Mouse (Mus musculus) limb, embryonic 12.5 days (tissue): Measurements from ENCODE around the gene Cntn2. TPM values are rescaled to one million over a fixed set of nuclear protein-coding genes. Genes with fewer than 3 reads are reported as not detected.

Experiments
- ATAC-seq: fragments of 200-750 bp; cut with Nextera tagmentation; 2 replicates; pipeline ENCODE4 v1.8.0; 2017; ENCODE audit warnings: low read depth, moderate TSS enrichment; ENCODE audit not compliant: insufficient number of reproducible peaks, insufficient read depth, low FRiP score, low TSS enrichment
- H3K27ac ChIP-seq: fragments of 300-500 bp; sonication (generic); 2 replicates; pipeline ENCODE4 v1.5.1; 2016; ENCODE audit warnings: mild to moderate bottlenecking, moderate library complexity
- H3K27me3 ChIP-seq: fragments of 300-500 bp; sonication (generic); 2 replicates; pipeline ENCODE4 v1.6.1; 2016; ENCODE audit warnings: mild to moderate bottlenecking, moderate library complexity
- H3K36me3 ChIP-seq: fragments of 300-500 bp; sonication (generic); 2 replicates; pipeline ENCODE4 v1.6.1; 2016; ENCODE audit warnings: mild to moderate bottlenecking, moderate library complexity
- H3K4me1 ChIP-seq: fragments of 300-500 bp; sonication (generic); replicated peaks from 2 replicates; pipeline ENCODE4 v1.6.1; 2016
- H3K4me2 ChIP-seq: fragments of 300-500 bp; sonication (generic); 2 replicates; pipeline ENCODE4 v1.6.1; 2016; ENCODE audit warnings: mild to moderate bottlenecking, moderate library complexity
- H3K4me3 ChIP-seq: fragments of 300-500 bp; sonication (generic); replicated peaks from 2 replicates; pipeline ENCODE4 v1.5.1; 2016; ENCODE audit warnings: mild to moderate bottlenecking
- H3K9ac ChIP-seq: fragments of 300-500 bp; sonication (generic); replicated peaks from 2 replicates; pipeline ENCODE4 v1.6.1; 2016; ENCODE audit warnings: mild to moderate bottlenecking, moderate library complexity
- H3K9me3 ChIP-seq: fragments of 300-500 bp; sonication (generic); 2 replicates; pipeline ENCODE4 v1.6.1; 2016; ENCODE audit warnings: mild to moderate bottlenecking, moderate library complexity
- WGBS: fragments of 180-500 bp; shearing (Covaris S2); methylation state at CpG from one replicate; pipeline ENCODE4 v1.1.7; 2016; 5-methylcytosine and 5-hydroxymethylcytosine counted together
- polyA plus RNA-seq: library from polyadenylated mRNA; unstranded; fragments of >200 nt; fragmentation: Nextera tagmentation; extraction: Ambion mirVana; gene quantifications from 2 replicates; pipeline ENCODE4 v1.2.1, GENCODE M21; 2016

Gene Cntn2
- polyA plus RNA-seq, 1 experiment from 2014 or later = 2.1 TPM

GRCm38 (mm10) chr1:132543789-132544188 lies 733 bp upstream of the Cntn2 start:
- Histone ChIP-seq H3K4me2 (no peak overlapping the region), H3K9me3 (no peaks in the 10 kb centered on the region), H3K4me1 (peaks cover 27% of the 10 kb centered on the region), H3K4me3 (no peak overlapping the region), H3K27ac (no peak overlapping the region), H3K27me3 (peaks cover 86% of the 10 kb centered on the region), H3K9ac (no peak overlapping the region), H3K36me3 (no peaks in the 10 kb centered on the region)
- WGBS = 74% methylated on average over 8 of the region's 8 CpGs
- no peak for ATAC-seq

- H3K27me3 ChIP-seq = peaks cover 91% of the 10 kb centered on the region
- WGBS = 11% methylated on average over 5 of the region's 5 CpGs
- H3K27ac ChIP-seq = no peak overlapping the region
- H3K9ac ChIP-seq = 0 out of 2 replicates have a peak overlapping the region, but pooled peaks have one; percentile 18
- peak; percentile 22; the same call in 1 of the 2 replicates for ATAC-seq
- peak overlapping the region; percentile 35 for H3K4me3 ChIP-seq
- H3K4me1 ChIP-seq = peaks cover 27% of the 10 kb centered on the region
- H3K9me3 ChIP-seq = no peaks in the 10 kb centered on the region
- H3K36me3 ChIP-seq = no peaks in the 10 kb centered on the region
- peak overlapping the region; percentile 61 for H3K4me2 ChIP-seq
Measured at GRCm38 (mm10) chr1:132541824-132542599, 1.0 kb downstream of the Cntn2 start.

- Histone ChIP-seq H3K27me3 (peaks cover 96% of the 10 kb centered on the region), H3K9ac (no peak overlapping the region), H3K4me1 (peaks cover 27% of the 10 kb centered on the region), H3K36me3 (no peaks in the 10 kb centered on the region), H3K9me3 (no peaks in the 10 kb centered on the region), H3K4me3 (no peak overlapping the region), H3K27ac (no peak overlapping the region), H3K4me2 (0 out of 2 replicates have a peak overlapping the region, but pooled peaks have one; percentile 18)
- ATAC-seq = peak; percentile 69
- WGBS = 4% methylated on average over 14 of the region's 14 CpGs
Measured at GRCm38 (mm10) chr1:132541171-132541823, 1.8 kb downstream of the Cntn2 start.

- Histone ChIP-seq H3K9me3 (no peaks in the 10 kb centered on the region), H3K9ac (no peak overlapping the region), H3K4me3 (no peak overlapping the region), H3K27me3 (peaks cover 94% of the 10 kb centered on the region), H3K4me2 (0 out of 2 replicates have a peak overlapping the region, but pooled peaks have one; percentile 18), H3K27ac (no peak overlapping the region), H3K4me1 (peaks cover 27% of the 10 kb centered on the region), H3K36me3 (no peaks in the 10 kb centered on the region)
- no peak for ATAC-seq
- 49% methylated on average over 7 of the region's 7 CpGs for WGBS
Measured at GRCm38 (mm10) chr1:132540701-132541100, 2.4 kb downstream of the Cntn2 start.

- no peak overlapping the region for H3K27ac ChIP-seq
- WGBS = 87% methylated on average over 5 of the region's 5 CpGs
Measured at GRCm38 (mm10) chr1:132537736-132538135, 5.3 kb downstream of the Cntn2 start.

GRCm38 (mm10) chr1:132536416-132536815 lies 6.6 kb downstream of the Cntn2 start:
- no peaks in the 10 kb centered on the region for H3K9me3 ChIP-seq
- WGBS = 83% methylated on average over 3 of the region's 3 CpGs
- no peak overlapping the region for H3K4me2 ChIP-seq
- no peak for ATAC-seq
- peaks cover 37% of the 10 kb centered on the region for H3K4me1 ChIP-seq
- peaks cover 90% of the 10 kb centered on the region for H3K27me3 ChIP-seq
- H3K4me3 ChIP-seq = no peak overlapping the region
- no peaks in the 10 kb centered on the region for H3K36me3 ChIP-seq
- no peak overlapping the region for H3K9ac ChIP-seq
- H3K27ac ChIP-seq = no peak overlapping the region

More at GRCm38 (mm10) chr1:132537736-132538135, 5.3 kb downstream of the Cntn2 start:
- peaks cover 43% of the 10 kb centered on the region for H3K4me1 ChIP-seq
- H3K36me3 ChIP-seq = no peaks in the 10 kb centered on the region
- H3K9ac ChIP-seq = no peak overlapping the region
- ATAC-seq = no peak
- H3K9me3 ChIP-seq = no peaks in the 10 kb centered on the region
- H3K27me3 ChIP-seq = peaks cover 92% of the 10 kb centered on the region
- H3K4me2 ChIP-seq = no peak overlapping the region
- H3K4me3 ChIP-seq = no peak overlapping the region

- peaks cover 37% of the 10 kb centered on the region for H3K4me1 ChIP-seq
Measured at GRCm38 (mm10) chr1:132535541-132535940, 7.5 kb downstream of the Cntn2 start.

GRCm38 (mm10) chr1:132533840-132534239 lies 9.2 kb downstream of the Cntn2 start:
- Histone ChIP-seq H3K36me3 (no peaks in the 10 kb centered on the region), H3K4me3 (no peak overlapping the region), H3K27ac (no peak overlapping the region), H3K9ac (no peak overlapping the region), H3K4me2 (peak overlapping the region; percentile 27), H3K4me1 (peaks cover 43% of the 10 kb centered on the region), H3K9me3 (no peaks in the 10 kb centered on the region), H3K27me3 (peaks cover 67% of the 10 kb centered on the region)
- WGBS = 2% methylated on average over 8 of the region's 8 CpGs
- ATAC-seq = no peak

More at GRCm38 (mm10) chr1:132535541-132535940, 7.5 kb downstream of the Cntn2 start:
- Histone ChIP-seq H3K9ac (no peak overlapping the region), H3K4me3 (no peak overlapping the region), H3K9me3 (no peaks in the 10 kb centered on the region), H3K27ac (no peak overlapping the region), H3K4me2 (no peak overlapping the region), H3K36me3 (no peaks in the 10 kb centered on the region), H3K27me3 (peaks cover 81% of the 10 kb centered on the region)
- no peak for ATAC-seq
- 88% methylated on average over 4 of the region's 4 CpGs for WGBS

GRCm38 (mm10) chr1:132532521-132532920 lies 10.5 kb downstream of the Cntn2 start:
- peaks cover 44% of the 10 kb centered on the region for H3K4me1 ChIP-seq
- no peak overlapping the region for H3K4me3 ChIP-seq
- H3K36me3 ChIP-seq = no peaks in the 10 kb centered on the region
- H3K9ac ChIP-seq = no peak overlapping the region
- H3K4me2 ChIP-seq = no peak overlapping the region
- WGBS = 50% methylated on average over 9 of the region's 9 CpGs
- no peak for ATAC-seq
- H3K9me3 ChIP-seq = no peaks in the 10 kb centered on the region
- peaks cover 54% of the 10 kb centered on the region for H3K27me3 ChIP-seq
- no peak overlapping the region for H3K27ac ChIP-seq

- Histone ChIP-seq H3K27ac (peak overlapping the region; percentile 56), H3K4me2 (peak overlapping the region; percentile 26), H3K36me3 (no peaks in the 10 kb centered on the region), H3K9me3 (no peaks in the 10 kb centered on the region), H3K27me3 (peaks cover 41% of the 10 kb centered on the region), H3K4me3 (no peak overlapping the region), H3K9ac (peak overlapping the region; percentile 19; the same call in 1 of the 2 replicates), H3K4me1 (peaks cover 57% of the 10 kb centered on the region)
- 3% methylated on average over 5 of the region's 5 CpGs for WGBS
- ATAC-seq = peak; percentile 21; the same call in 1 of the 2 replicates
Measured at GRCm38 (mm10) chr1:132530631-132531191, 12.3 kb downstream of the Cntn2 start.
